Comparison of ENCODE assay signal across 24 mouse cellular contexts in the genomic region with DNA sequence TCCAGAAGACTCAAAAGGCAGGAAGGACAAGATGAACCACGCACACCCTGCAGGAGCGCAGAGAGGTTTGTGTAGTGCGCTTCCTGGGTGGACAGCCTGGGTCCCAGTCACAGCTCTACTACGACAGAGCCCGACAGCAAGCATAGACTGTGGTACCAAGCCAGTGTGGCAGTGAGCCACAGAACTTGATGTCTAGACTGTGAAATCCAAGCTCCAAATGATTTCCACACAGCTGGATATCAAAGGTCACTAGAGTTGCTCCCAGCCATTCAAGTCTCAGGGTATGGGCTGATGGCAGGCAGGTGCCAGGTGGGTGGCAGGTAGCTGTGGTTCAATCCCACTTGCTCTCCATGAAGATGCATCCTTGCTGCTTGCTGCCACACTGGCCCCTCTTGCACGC. TPM values are rescaled to one million over a fixed set of nuclear protein-coding genes. Genes with fewer than 3 reads are reported as not detected.
DNase-seq lines count a peak whose midpoint lies in the region; TF ChIP-seq lines count a peak whose summit lies in the region.
"Had no signal": no experiment of that assay in that cellular context is flagged by ENCODE, and none has a peak within 500 bp of the region (broad histone marks: within the 10 kb centered on the region; RNA-seq: fewer than 3 reads in every experiment).

No protein-coding gene starts in this region.

- no peak overlapping the region for H3K4me3 ChIP-seq in myocyte
- H3K4me3 ChIP-seq: forebrain, embryonic 15.5 days; heart, embryonic 15.5 days; hindbrain, embryonic 13.5 days; liver, embryonic 13.5 days; lung, embryonic 15.5 days; neural tube, embryonic 13.5 days; stomach, embryonic 15.5 days had no signal

- peak overlapping the region; percentile 24 for H3K4me2 ChIP-seq in myocyte (ENCODE audit: low read depth)
- H3K4me2 ChIP-seq: forebrain, embryonic 15.5 days; heart, embryonic 15.5 days; hindbrain, embryonic 13.5 days; liver, embryonic 13.5 days; lung, embryonic 15.5 days; neural tube, embryonic 13.5 days; stomach, embryonic 15.5 days had no signal

- no peaks in the 10 kb centered on the region for H3K79me2 ChIP-seq in myocyte (ENCODE audit: control insufficient read depth, insufficient read depth)

- no peaks in the 10 kb centered on the region for H3K36me3 ChIP-seq in myocyte (ENCODE audit: control insufficient read depth, insufficient read depth)
- H3K36me3 ChIP-seq: forebrain, embryonic 15.5 days; heart, embryonic 15.5 days; hindbrain, embryonic 13.5 days; liver, embryonic 13.5 days; lung, embryonic 15.5 days; neural tube, embryonic 13.5 days; stomach, embryonic 15.5 days had no signal

- H3K27me3 ChIP-seq in myocyte (ENCODE audit: control insufficient read depth, insufficient read depth, insufficient read length): no peaks in the 10 kb centered on the region
- H3K27me3 ChIP-seq: forebrain, embryonic 15.5 days; heart, embryonic 15.5 days; liver, embryonic 13.5 days; lung, embryonic 15.5 days; neural tube, embryonic 13.5 days; stomach, embryonic 15.5 days had no signal

- peak; percentile 67 for DNase-seq in adrenal gland, postnatal 10 days
- DNase-seq in adrenal gland, postnatal 25 days: no peak
- peak; percentile 37 for DNase-seq in gastrocnemius, postnatal 25 days
- DNase-seq in gastrocnemius, adult 8-10 months (ENCODE audit: low spot score in 2 of 2): no peak
- DNase-seq in lung, postnatal 36 days: peak; percentile 37
- no peak for DNase-seq in lung, postnatal 4 days
- DNase-seq in embryo, embryonic 10.5 days (ENCODE audit: low spot score): no peak
- DNase-seq: cerebellum, adult 18-20 months; cerebellum, postnatal 25 days; embryo, embryonic 11 days; heart, postnatal 36 days; kidney, adult 9 months; kidney, postnatal 25 days; layer of hippocampus, postnatal 36 days; liver, embryonic 13.5 days; midbrain, embryonic 14.5 days; thymus, postnatal 4 days had no signal

- no peak for TF ChIP-seq POLR2A in myocyte (IDR thresholded peaks at IDR 0.05; ENCODE audit: insufficient read length, low read depth)

- H3ac ChIP-seq in myocyte (ENCODE audit: control insufficient read depth, insufficient read length): no peak overlapping the region

TF ChIP-seq in myocyte, 11 proteins besides CTCF, POLR2A, EP300 and RAD21:
- no peak for TF ChIP-seq MAX (IDR thresholded peaks at IDR 0.05; ENCODE audit: low read depth)
- no peak for TF ChIP-seq POLR2AphosphoS2 (IDR thresholded peaks at IDR 0.05; ENCODE audit: insufficient read length, low read depth)

RNA-seq across cellular contexts. Expression of gene Pmepa1, which starts 45.4 kb away (rescaled TPM):
- total RNA-seq in adrenal gland, postnatal 10 days (2021): 100 to 1,000 TPM in 1 of 2 experiments, 10 to 100 TPM in 1; 83.1 to 111 TPM
- 34.2 and 78.1 TPM in 2 replicates for total RNA-seq in adrenal gland, postnatal 25 days (2021)
- total RNA-seq in gastrocnemius, postnatal 25 days (2021): 10 to 100 TPM; 18.2 to 19.2 TPM
- total RNA-seq in gastrocnemius, adult 8-10 months (2022): 10 to 100 TPM; 10.8 to 23.7 (median 18.9) TPM
- 260 TPM for polyA plus RNA-seq in myocyte (2012; fragmentation: generic; extraction: Trizol)

Comparison
In these comparisons a context has a peak if more than half of its experiments do, and no peak if none do; other contexts are left out.
1. DNase-seq: peak in adrenal gland, postnatal 10 days (single experiment), gastrocnemius, postnatal 25 days (single experiment) and lung, postnatal 36 days (single experiment); none in adrenal gland, postnatal 25 days (single experiment), gastrocnemius, adult 8-10 months (0 of 2), lung, postnatal 4 days (0 of 2) and embryo, embryonic 10.5 days (single experiment).